Mouse (Mus musculus) stomach, embryonic 15.5 days (tissue): ENCODE data around the gene Qdpr. TPM values are rescaled to one million over a fixed set of nuclear protein-coding genes. Genes with fewer than 3 reads are reported as not detected.

Experiments
- ATAC-seq: fragments of 200-750 bp; cut with Nextera tagmentation; 2 replicates; pipeline ENCODE4 v1.8.0; 2017; ENCODE audit warnings: low read depth, moderate number of reproducible peaks, moderate TSS enrichment; ENCODE audit not compliant: insufficient read depth, low FRiP score
- H3K27ac ChIP-seq: fragments of 300-500 bp; sonication (generic); 2 replicates; pipeline ENCODE4 v1.5.1; 2015; ENCODE audit warnings: mild to moderate bottlenecking, inconsistent platforms
- H3K27me3 ChIP-seq: fragments of 300-500 bp; sonication (generic); replicated peaks from 2 replicates; pipeline ENCODE4 v1.6.1; 2015; ENCODE audit warnings: inconsistent platforms
- H3K36me3 ChIP-seq: fragments of 300-500 bp; sonication (generic); 2 replicates; pipeline ENCODE4 v1.6.1; 2015; ENCODE audit warnings: inconsistent platforms
- H3K4me1 ChIP-seq: fragments of 300-500 bp; sonication (generic); 2 replicates; pipeline ENCODE4 v1.6.1; 2015; ENCODE audit warnings: inconsistent platforms
- H3K4me2 ChIP-seq: fragments of 300-500 bp; sonication (generic); 2 replicates; pipeline ENCODE4 v1.6.1; 2015; ENCODE audit warnings: mild to moderate bottlenecking, inconsistent platforms
- H3K4me3 ChIP-seq: fragments of 300-500 bp; sonication (generic); replicated peaks from 2 replicates; pipeline ENCODE4 v1.5.1; 2015; ENCODE audit warnings: inconsistent platforms
- H3K9ac ChIP-seq: fragments of 300-500 bp; sonication (generic); 2 replicates; pipeline ENCODE4 v1.6.1; 2015; ENCODE audit warnings: inconsistent platforms
- H3K9me3 ChIP-seq: fragments of 300-500 bp; sonication (generic); 2 replicates; pipeline ENCODE4 v1.6.1; 2016; ENCODE audit warnings: inconsistent platforms
- WGBS: fragments of 180-500 bp; shearing (Covaris S2); methylation state at CpG from one replicate; pipeline ENCODE4 v1.1.7; 2015; 5-methylcytosine and 5-hydroxymethylcytosine counted together
- polyA plus RNA-seq: library from polyadenylated mRNA; unstranded; fragments of >200 nt; fragmentation: Nextera tagmentation; extraction: Ambion mirVana; gene quantifications from 2 replicates; pipeline ENCODE4 v1.2.1, GENCODE M21; 2015

Gene Qdpr
- polyA plus RNA-seq, 1 experiment from 2014 or later, result 132 TPM

DNA sequence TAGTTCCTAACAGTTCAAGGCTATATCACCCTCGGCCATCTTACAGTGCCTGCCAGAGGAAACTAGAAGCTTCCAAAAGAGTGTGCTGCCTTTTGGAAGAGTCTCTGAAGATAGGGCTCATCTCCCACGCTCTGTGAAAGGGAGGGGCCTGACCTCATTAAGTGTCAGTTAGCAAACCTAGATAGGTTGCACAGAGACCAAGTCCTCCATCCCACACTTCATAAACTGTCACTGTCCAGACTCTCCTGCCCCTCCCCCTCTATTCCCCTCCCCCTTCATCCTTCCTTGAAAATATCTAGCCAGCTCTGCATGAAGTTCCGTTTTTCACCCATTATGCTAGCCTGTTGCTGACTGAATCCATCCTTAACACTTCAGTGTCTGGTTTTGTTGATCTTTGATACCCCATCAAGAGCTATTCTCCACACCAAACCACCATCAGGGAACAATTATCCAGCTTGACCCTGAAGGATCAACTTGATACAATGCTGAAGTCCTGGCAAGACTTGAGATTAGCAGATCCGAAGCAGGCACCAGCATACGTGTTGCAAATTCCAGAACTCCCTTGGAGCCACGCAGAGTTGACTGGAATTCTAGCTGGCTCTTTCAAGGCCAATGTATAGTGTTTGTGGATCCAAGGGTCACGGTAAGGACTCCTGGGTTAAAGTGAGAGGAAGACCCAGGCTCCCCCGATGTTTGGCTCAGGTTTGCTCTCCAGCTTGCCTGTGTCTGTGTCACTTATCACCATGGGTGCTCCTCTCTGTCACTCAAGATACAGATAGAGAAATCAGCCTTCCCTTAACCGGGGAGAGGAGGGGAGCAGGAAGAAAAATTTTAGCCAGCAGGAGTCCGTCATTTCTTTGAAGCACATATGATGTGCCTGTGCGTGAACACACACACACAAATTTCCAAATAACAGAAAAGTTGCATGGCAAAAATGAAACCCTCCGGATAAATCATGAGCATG lies 27.9 kb downstream of the Qdpr start:
- no peak for ATAC-seq

DNA sequence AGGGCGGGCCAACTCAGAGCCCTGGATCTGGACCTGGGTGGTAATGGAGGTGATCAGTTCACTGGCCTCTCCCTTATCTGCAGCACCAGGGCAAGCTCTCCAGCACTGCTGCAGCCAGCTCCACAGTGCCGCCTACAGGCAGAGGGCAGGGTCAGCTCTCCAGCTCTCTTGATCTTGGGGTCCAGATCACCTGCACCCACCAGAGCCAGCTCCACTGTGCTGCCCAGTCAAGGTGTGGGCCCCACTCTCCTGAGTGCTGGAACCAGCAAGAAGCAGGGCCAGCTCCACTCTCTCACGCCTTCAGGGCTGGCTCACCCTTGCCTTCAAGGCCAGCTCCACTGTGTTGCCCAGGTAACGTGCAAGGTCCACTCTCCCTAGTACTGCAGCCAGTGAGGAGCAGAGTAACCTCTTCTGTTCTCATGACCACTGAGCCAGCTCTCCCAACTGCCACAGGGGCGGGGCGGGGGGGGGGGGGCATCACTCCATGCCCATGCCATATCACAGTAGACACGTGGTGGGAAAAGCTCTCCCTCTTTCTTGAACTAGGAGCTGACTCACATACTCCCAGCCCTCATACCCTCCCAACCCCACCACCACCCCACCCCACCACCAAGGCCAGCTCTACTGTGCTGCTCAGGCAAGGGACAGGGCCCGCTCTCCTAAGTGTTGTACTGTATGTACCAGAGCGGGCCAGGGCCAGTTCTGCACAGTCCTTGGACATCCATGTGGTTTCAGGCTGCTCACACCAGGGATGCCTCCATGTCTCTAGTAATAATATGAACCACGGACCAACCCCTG lies 30.0 kb downstream of the Qdpr start:
- Histone ChIP-seq H3K27me3 (no peaks in the 10 kb centered on the region), H3K9me3 (no peaks in the 10 kb centered on the region), H3K4me3 (no peak overlapping the region), H3K4me2 (no peak overlapping the region), H3K4me1 (no peaks in the 10 kb centered on the region), H3K36me3 (no peaks in the 10 kb centered on the region), H3K9ac (no peak overlapping the region), H3K27ac (no peak overlapping the region)
- WGBS, result 73% methylated on average over 10 of the region's 10 CpGs
- ATAC-seq, result peak; percentile 40; the same call in 1 of the 2 replicates

More for the DNA sequence above, 27.9 kb downstream of the Qdpr start:
- H3K4me3 ChIP-seq, result no peak overlapping the region
- H3K4me1 ChIP-seq, result no peaks in the 10 kb centered on the region
- H3K4me2 ChIP-seq, result no peak overlapping the region
- no peaks in the 10 kb centered on the region for H3K27me3 ChIP-seq
- H3K27ac ChIP-seq, result no peak overlapping the region
- WGBS, result 68% methylated on average over 12 of the region's 12 CpGs
- no peaks in the 10 kb centered on the region for H3K9me3 ChIP-seq
- no peak overlapping the region for H3K9ac ChIP-seq
- no peaks in the 10 kb centered on the region for H3K36me3 ChIP-seq

DNA sequence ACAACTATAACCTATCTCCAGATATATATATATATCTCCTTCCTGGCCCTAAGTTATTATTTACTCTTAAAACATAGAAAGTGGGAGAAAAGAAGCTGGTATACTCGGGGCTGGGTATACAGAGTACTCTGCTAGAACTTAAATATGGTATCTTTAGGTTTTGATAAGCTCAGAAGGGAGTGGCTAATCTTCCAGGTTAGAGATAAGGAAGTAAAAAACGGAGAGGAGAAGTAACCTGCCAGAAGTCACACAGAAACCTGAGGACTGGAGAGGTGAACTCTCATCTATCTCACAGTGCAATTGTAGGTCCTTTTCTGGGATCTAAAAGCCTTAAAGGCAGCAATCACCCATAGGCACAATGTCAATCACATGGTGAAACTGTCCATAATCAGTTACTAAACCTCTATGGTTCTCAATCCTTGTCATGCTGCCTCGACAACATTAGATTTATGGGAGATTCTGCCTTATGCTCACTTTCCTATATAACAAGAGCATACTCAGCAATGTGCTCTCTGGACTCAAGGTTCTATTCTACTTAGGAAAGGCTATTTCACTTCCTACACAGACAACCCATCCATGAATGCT lies 32.1 kb downstream of the Qdpr start:
- Histone ChIP-seq H3K27me3 (no peaks in the 10 kb centered on the region), H3K9ac (no peak overlapping the region)
- WGBS, result 62% methylated on average over 3 of the region's 3 CpGs

GRCm38 (mm10) chr5:45416478-45416877 lies 33.6 kb downstream of the Qdpr start:
- Histone ChIP-seq H3K36me3 (no peaks in the 10 kb centered on the region), H3K4me1 (no peaks in the 10 kb centered on the region), H3K4me3 (no peak overlapping the region), H3K27ac (no peak overlapping the region), H3K4me2 (no peak overlapping the region), H3K27me3 (no peaks in the 10 kb centered on the region), H3K9me3 (no peaks in the 10 kb centered on the region), H3K9ac (no peak overlapping the region)
- no peak for ATAC-seq
- WGBS, result 80% methylated on average over 3 of the region's 3 CpGs

More for the DNA sequence above, 32.1 kb downstream of the Qdpr start:
- no peak for ATAC-seq
- no peak overlapping the region for H3K4me3 ChIP-seq
- H3K4me1 ChIP-seq, result no peaks in the 10 kb centered on the region
- H3K4me2 ChIP-seq, result no peak overlapping the region
- no peak overlapping the region for H3K27ac ChIP-seq
- no peaks in the 10 kb centered on the region for H3K36me3 ChIP-seq
- no peaks in the 10 kb centered on the region for H3K9me3 ChIP-seq

- H3K9me3 ChIP-seq, result no peaks in the 10 kb centered on the region
- H3K4me1 ChIP-seq, result no peaks in the 10 kb centered on the region
- H3K9ac ChIP-seq, result no peak overlapping the region
- no peak overlapping the region for H3K4me2 ChIP-seq
- H3K4me3 ChIP-seq, result no peak overlapping the region
- WGBS, result 73% methylated on average over 2 of the region's 2 CpGs
- H3K27me3 ChIP-seq, result no peaks in the 10 kb centered on the region
- no peak for ATAC-seq
- H3K36me3 ChIP-seq, result no peaks in the 10 kb centered on the region
- H3K27ac ChIP-seq, result no peak overlapping the region
These were observed 43.9 kb downstream of the Qdpr start for GRCm38 (mm10) chr5:45406129-45406528.

- ATAC-seq, result no peak
These were observed 47.4 kb downstream of the Qdpr start for GRCm38 (mm10) chr5:45402632-45403031.

GRCm38 (mm10) chr5:45384034-45384812 lies 65.8 kb downstream of the Qdpr start:
- Histone ChIP-seq H3K9me3 (no peaks in the 10 kb centered on the region), H3K4me1 (no peaks in the 10 kb centered on the region), H3K27ac (no peak overlapping the region), H3K27me3 (no peaks in the 10 kb centered on the region), H3K36me3 (no peaks in the 10 kb centered on the region), H3K9ac (no peak overlapping the region), H3K4me3 (no peak overlapping the region), H3K4me2 (no peak overlapping the region)
- 67% methylated on average over 2 of the region's 2 CpGs for WGBS
- no peak for ATAC-seq

More at GRCm38 (mm10) chr5:45402632-45403031, 47.4 kb downstream of the Qdpr start:
- Histone ChIP-seq H3K27ac (no peak overlapping the region), H3K9ac (no peak overlapping the region), H3K27me3 (no peaks in the 10 kb centered on the region), H3K4me1 (no peaks in the 10 kb centered on the region), H3K36me3 (no peaks in the 10 kb centered on the region), H3K4me2 (no peak overlapping the region), H3K4me3 (no peak overlapping the region), H3K9me3 (no peaks in the 10 kb centered on the region)
- WGBS, result 20% methylated on average over 11 of the region's 11 CpGs

Other genes starting within 250 kb of the Qdpr start
- gene Clrn2, start 3.5 kb upstream of the Qdpr start, polyA plus RNA-seq, result not detected in 2 replicates
- gene Lap3, start 43.1 kb upstream of the Qdpr start, polyA plus RNA-seq, result 88.3 and 92.9 TPM in 2 replicates
- 220 and 221 TPM in 2 replicates for gene Med28, start 70.0 kb upstream of the Qdpr start, polyA plus RNA-seq
- gene Fam184b, start 189.4 kb upstream of the Qdpr start, polyA plus RNA-seq, result 3.1 and 3.4 TPM in 2 replicates
- 42.3 and 49.3 TPM in 2 replicates for gene Ncapg, start 219.7 kb upstream of the Qdpr start, polyA plus RNA-seq